Mouse (Mus musculus): ENCODE results near the gene Lingo1.

Lingo1 gene

DNA sequence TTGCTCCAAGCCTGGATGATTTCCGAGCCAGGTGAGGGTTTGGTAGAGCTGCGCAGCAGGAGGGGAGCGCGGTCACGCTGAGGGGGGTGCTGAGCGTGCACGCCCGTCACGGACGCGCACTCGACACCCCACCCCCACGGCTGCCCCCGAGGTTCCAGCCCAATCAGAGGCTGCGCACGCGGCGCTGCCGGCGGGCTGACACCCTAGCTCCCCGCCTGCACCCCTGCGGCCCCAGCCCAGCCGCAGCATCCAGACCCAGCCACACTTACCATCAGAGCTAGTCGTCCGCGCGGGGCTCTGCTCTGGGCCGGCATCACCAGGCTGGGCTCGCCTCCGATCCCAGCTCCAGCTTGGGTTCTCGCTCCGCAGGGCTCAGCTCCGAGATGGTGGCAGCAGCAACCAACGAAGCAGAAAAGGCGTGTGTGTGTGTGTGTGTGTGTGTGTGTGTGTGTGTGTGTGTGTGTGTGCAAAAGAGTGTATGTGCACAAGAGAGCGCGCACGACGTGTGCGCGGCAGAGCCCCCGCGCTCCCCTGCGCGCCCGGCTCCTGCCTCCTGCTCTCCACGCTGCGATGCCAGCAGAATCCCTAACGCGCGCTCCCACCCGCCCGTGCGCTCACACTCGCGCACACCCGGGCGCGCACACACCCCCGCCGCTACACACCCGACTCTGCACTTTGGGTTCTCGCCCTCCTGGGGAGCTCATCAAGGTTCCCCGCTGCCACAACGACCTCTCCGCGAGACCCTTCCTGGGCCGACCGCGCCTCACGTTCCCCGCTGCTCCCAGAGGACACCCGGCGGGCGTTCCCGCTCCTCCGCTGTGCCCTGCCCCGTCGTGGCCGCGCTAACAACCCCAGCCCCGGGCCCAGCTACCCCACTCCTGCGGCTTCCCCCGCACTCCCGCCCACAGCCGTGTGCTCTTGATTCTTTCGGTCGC lies at the start of gene Lingo1:
TSS of gene Lingo1 (minus strand) at position 748 of the 935 bp plus-strand sequence.
- peak; percentile 61 to 76 for DNase-seq

DNA sequence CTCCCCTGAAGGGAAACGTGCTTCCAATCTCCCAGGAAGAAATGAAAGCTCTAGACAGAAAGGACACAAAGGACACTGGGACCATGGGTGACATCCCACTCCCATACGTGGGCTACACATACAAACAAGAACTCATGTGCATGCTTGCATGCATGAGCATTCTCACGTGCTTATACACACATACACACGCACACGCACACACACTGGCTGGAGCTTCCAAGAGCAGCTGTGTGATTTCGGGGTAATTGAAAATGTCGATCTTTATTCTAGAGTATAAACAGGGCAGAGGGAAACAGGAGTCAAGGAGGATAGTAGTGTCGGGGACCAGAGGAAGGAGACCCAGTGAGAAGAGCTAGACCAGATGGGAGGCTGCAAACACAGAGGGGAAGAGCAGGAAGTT lies 48.4 kb upstream of the Lingo1 start:
- no peak for DNase-seq

DNA sequence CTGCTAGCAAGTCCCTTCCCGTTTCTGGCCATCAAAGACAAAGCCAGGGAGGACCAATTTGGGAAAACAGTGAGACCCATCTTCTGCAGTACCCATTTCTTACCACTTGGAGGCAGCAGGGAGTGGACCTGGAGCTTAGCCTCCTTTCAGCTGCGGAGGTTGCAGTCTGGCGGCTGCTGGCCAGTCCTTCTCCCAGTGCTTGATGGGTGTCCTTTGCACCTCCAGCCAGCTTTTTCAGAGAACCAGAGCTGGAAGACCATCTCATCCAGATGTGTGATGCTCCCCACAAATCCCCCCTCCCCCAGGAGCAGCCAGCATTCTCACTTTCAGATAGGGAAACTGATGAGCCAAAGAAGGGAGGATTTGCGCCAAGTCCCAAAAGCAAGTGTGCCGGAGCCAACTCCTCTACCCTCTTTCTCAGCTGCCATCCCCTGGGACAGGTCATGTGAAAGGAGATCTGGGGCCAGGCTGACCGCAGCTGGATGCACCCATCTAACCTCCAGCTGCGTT lies 47.5 kb upstream of the Lingo1 start:
- DNase-seq = peak; percentile 80 to 81

DNA sequence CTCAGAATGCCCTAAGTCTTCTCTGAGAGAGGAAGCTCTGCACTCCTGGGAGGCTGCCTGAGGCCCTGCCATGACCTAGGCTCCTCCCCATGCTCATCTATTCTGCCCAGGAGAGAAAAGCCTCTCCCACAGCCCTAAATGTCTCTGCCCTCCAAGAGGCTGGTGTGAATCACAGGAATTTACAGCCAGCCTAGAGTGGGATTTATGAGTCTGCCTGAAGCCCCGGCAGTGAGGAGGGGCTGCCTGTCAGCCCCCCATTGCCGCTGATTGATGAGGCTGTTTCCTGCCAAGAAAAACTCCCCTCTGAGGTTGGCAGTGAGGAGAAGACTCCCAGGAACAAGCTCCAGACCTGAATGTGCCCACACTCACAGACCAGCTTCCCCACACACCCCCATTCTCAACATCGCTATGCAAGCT lies 46.0 kb upstream of the Lingo1 start:
- no peak for DNase-seq

DNA sequence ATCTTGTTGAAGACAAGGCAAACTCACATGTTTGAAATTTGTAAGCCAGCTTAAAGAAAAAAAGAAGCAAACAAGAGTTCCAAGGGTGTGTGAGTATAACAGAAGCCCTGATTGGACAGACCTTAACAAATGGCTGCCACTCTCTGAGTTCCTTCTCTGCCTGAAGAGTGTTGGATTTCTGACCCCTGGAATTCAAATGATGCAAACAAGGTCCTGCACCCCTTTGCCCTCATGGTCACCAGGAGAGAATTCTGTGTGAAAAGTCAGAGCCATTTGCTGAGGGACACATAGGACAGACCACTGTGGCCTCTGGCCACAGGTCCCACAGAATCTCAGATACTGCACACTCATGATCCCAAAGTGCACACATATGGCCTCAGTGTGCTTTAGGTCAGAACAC lies 45.6 kb upstream of the Lingo1 start:
- no peak for DNase-seq

DNA sequence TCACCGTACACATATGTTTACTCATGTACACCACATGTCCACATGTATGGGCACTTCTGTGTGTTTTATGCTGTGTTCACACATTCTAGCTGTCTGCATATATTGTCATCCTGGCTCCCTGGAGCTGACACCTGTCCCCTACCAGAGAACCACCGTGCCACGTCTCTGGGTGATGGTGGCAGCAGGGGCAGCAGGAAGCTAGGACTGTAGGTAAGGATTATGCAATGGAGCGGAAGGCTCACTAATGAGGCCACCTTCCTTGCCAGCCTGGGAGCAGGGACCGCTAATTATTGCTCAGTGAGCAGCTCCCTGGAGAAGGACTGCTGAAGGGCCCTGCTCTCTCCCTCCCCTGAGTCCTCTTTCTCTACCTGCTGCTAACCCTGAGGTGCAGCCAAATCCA lies 44.5 kb upstream of the Lingo1 start:
- DNase-seq = peak; percentile 24 to 29

DNA sequence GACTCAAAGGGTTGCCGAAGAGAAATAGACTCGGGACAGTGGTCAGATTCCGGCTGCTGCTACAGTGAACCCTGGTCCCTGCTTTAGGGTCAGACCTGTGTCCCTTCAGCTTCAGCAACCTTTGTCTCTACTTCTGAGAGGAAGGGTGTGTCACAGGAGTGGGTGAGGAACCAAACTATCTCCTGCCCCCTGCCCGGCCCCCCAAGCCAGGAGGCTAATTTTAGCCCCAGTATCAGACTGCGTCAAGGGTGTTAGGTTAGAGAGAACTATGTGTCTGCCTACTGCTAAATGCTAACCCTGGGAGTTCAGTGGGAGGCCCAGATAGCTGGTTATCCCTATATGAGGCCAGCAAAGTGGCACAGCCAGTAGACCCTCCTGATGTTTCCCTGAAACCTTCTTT lies 38.9 kb upstream of the Lingo1 start:
- no peak for DNase-seq

DNA sequence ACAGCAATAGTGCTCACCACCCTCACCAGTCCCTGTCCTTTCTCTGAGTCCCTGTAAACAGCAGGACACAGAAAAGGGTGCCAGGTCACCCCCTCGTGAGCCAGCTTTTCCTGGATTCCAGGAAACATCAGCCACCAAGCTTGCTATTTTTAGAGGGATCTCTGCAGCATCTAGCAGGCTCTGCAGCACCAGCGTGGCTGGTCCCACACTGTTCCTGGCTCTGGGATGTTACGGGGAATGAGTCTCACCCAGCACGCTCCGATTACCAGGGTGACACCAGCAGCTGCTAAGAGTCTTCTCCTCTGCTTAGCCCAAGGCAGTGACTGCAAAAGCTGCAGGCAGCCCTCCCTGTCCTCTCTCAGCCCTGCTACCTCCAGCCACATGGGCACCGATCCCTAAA lies 36.6 kb upstream of the Lingo1 start:
- DNase-seq = no peak

DNA sequence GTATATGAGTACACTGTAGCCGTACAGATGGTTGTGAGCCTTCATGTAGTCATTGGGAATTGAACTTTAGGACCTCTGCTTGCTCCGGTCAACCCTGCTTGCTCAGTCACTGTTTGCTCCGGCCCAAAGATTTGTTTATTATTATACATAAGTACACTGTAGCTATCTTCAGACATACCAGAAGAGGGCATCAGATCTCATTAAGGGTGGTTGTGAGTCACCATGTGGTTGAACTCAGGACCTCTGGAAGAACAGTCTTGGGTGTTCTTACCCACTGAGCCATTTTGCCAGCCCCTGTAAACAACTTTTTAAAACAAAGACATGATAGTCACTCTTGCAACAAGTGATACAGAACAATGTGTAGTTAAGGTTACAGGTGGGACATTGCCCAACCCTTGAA lies 35.6 kb upstream of the Lingo1 start:
- DNase-seq = no peak

DNA sequence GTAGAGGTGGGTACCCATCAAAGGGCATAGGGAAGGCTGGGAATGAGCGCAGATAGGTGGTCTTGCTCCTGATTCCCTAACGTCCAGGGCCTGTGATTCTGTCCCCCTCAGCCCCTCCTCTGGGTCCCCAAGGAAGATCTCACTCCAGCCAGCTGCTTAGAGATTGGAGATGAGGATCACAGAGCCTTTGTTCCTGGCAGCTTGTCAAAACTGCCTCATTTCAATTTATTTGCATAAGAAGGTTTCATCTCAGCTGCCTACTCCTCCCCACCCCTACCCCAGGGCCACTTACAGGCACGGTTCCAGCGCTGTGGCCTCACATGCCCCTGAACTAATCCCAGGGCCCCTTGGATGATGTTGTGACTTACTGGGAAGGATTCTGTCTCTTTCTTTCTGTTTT lies 33.9 kb upstream of the Lingo1 start:
- DNase-seq = no peak

DNA sequence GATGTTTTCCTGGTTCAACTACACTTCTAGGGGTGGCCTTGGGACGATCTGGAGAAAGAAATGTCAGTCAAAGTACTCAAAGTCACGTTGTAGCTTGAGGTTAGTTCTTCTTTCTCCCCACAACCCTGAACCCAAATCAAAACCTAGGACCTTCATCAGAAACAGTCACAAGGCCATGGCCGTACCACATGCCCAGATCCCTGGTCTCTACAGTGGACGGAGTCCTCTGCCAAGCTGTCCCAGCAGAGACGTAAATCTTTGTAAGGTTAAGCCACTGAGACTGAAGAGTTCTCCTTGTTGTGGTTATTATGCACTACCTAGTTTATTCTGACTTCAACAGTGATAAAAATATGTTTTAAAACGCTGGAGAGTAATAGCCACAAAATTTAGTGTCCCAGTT lies 32.6 kb upstream of the Lingo1 start:
- DNase-seq = no peak

DNA sequence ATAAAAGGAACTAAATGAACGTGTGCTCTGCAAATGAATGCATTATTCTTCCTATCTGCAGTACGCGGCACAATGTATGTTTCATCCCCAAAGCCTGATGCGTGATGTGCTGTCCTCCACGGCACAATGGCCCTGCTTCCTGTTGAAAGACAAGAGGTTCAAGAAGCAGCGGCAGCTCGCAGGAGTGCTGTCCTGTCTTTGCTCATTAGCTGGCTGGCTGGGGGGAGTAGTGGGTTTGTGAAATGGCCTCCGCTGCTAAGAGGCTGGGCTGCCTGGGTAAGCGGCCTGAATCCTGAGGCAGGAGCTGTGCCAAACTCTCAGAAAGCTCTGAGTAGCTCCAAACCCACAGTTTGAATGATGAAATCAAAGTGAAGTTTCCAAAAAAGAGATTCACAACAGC lies 31.9 kb upstream of the Lingo1 start:
- no peak for DNase-seq

DNA sequence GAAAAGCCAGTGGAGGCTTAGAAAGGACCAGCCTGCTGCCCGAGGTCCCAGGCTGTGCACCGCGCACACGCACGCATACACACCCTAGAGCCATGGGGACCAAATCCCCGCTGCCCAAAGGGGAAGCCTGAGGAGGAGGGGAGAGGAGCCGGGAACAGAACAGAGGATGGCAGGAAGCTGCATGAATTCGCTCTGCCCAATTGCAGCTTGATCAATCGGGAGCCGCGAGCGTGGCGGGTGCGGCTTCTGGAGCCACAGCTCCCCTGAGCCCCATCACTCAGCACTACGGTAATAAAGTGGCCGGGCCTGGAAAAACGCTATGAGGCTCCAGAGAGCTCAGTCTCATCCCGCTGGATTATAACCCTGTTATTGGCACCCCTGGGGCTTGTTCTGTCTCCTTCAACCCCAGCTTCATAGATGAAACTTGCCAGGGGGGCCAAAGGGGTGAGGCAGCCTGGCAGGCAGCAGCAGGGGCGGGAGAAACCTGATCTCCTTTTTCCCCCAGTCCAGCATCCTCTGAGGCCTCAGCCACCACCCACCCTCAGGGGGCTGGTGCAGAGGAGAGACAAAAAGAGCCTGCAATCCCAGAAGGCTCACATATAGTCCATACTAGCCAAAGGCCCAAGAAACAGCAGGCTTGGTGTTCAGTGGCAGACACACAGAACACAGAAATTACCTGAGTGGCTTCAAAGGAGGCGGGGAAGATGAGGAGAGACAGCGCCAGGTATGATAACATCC lies 29.4 kb upstream of the Lingo1 start:
- DNase-seq = peak; percentile 22 to 23

DNA sequence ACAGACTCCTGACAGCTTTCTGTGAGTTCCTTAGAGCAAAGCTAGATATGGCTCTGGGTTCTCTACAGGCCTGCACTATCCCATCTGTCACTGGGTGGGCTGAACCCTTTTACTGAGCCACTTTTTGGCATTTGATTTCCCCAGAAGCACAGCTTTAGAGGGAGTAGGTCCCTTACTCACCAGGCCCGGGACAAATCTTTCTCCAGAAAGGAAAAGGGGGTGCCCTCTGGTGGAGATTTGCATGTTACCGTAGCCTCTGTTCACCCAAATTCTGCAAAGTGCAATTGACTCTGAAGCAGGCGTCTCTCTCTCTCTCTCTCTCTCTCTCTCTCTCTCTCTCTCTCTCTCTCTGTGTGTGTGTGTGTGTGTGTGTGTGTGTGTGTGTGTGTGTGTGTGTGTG lies 28.6 kb upstream of the Lingo1 start:
- peak; percentile 55 to 58 for DNase-seq

DNA sequence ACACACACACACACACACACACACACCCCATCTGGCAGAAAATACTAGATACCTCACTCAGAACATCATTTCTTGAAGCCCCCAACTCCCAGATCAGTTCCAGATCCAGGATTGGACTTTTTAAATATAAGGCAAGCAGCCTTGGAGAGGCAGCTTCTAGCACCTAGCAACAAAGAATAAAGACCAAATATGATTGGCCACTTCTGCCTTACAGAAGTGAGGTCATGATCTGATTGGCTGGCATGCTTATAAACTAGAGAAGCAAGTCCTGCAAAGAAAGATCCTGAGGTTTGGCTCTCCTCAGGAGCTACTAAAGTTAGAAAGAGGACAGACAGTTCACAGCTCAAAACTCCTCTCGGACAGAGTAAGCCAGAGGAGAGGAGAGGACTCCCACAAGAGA lies 14.6 kb upstream of the Lingo1 start:
- DNase-seq = no peak

DNA sequence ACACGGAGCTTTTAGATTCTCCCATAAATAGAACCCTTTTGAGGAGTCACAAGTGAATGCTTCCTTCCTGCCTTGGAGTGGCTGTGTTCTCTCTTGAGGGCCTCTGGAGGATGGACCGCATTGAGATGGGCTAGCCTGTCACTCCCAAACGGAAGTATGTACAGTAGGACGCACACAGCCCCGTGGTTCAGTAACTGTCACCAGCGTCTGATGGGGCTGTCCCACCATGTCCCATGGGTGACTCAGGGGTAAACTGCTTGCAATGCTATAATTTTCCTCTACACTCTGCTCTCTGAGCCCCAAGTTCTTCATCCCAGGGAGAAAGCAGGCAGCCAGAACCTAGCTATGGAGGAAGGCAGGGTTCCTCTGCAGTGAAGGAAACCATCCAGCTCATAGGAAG lies 11.7 kb upstream of the Lingo1 start:
- DNase-seq = no peak

DNA sequence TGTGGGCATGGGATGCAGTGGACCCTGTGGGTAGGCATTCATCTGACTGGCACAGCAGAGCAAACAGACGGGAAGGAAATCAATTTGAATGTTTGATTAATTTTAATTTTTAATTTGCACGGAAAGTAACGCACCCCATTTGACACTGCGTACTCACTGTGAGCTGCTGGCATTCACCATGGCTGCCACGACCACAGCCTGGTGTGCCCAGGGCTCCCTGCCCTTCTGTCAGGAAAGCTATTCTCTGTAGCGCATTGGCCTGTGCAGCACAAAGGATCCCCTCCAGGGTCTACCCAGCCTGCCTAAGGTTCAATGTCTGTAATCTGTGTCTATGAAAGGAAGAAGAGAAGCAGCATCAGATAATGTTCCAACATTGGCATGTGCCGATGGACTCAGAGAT lies 6.9 kb upstream of the Lingo1 start:
- DNase-seq = no peak

DNA sequence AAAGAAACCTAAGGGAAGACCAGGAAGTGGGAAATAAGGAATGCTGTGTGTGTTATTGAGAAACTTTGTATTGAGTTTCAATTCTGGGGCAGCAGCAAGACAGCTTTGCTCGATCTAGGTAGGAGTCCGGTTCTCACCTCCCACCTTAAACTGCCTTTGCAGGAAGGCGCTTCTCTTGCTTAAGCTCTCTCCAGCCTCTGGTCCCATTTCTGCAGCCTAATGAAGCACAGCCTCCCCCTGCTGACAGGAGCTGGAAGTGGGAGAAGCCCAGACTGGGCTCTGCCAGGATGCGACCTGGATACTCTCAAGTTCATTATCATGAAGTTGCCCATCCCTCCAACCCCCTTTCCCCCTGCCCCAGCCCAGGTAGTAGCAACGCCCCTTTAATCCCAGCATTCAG lies 1.6 kb upstream of the Lingo1 start:
- peak; percentile 89 to 92 for DNase-seq

DNA sequence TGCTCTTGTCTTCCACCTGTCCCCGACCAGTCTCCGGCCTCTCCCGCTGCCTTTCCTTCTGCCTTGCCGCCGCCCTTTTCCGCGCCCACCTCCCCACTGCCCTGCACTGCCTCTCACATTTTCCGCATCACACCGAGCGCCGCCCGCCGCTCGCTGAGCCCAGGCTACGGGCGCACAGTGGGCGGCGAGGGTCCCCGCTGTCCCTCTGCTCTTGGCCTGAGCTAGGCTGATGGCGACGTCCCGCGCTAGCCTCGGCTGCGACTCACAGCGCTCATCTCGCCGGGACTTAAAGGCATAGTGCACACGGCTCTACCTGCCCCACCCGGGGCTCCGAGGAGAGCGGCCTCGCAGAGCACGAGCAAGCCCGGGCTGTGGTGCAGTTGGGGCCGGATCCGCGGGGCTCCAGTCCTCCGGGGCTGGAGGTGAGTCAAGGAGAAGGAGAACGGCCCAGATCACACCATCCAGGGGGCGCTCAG lies 426 bp upstream of the Lingo1 start:
- DNase-seq = peak; percentile 60 to 68

DNA sequence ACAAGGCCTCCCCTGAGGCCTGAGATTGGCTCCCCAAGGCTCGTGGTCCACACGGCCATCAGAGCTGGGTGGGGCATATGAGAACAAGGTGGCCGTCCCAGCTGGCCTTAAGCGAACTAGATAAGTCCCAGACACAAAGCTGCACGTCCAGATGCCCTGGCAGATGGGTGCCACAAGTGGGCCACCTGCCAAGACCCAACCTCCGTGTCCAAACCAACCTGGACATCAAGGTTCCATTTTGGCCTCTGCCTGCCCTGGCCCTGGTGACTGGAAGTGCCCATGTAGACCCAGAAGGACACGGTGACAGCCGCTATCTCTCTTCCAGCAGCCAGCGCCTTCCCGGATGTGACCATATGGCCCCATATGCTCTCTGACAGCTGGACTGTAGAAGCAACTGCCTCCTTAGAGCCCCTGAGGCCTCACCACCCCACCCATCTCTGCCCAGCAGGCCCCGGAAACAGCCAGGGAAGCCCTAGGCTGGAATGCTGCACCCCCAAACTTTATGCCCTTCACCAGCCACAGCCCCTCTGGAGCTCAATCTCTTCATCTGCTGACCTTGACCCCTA lies 4.5 kb downstream of the Lingo1 start:
- no peak for DNase-seq

DNA sequence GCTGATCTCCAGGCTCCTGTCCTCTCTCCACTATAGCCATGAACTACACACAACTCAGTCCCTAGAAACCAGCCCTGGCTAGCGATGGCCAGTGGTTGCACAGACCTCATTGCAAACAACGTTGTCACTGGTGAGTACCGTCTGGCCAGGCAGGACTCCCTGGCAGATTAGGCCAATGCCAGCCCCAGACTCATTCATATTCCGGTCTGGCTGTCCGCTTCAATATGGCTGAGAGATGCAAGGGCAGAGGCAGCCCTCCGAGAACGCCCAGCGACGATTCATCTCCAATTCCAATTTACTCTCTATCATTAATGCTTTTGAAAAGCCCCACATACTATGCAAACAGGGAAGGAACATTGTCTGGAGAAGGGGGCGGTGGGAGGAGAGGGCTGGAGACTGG lies 11.7 kb downstream of the Lingo1 start:
- no peak for DNase-seq

DNA sequence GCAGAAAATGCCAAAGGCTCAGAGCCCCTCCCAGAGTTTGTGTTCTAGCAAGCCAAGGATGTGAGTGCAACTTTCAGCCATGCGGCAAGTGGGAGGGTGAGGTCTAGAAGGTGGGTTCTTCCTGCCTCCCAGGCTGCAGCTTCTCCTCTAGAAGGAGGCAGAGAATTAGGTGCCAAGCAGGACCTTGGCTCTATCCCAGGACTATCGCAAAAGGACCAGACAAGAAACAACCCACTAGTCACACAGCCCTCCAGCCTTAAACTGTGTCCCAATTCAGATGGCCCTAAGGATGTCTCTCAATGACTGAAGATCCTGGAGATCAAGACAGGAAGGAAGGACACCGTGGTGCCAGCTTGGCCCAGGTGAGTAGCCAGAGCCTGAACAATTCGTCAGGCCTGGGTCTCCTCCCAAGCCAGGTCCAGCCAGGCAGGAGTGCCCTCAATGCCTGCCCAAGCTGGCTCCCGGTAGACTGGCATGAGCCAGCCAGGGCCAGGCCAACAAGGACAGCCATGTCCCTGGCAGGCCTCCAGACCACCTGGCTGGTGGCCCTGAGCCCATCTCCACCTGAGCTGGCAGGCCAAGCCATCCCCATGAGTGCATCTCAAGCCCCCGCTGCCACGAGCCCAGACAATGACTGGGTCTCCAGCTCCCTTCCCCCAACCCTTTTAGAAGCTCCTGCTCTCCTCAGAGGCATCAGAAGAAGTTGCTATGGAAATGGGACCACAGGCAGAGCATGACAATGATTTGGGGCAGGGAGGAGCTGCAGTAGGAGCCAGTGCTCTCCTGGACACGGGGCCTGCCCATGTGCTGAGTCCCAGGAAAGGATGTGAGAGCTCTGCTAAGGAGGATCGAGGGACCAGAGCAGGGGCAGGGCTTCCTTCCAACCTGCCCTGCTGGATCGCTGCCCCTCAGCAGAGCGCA lies 19.1 kb downstream of the Lingo1 start:
- peak; percentile 91 to 97 for DNase-seq
